Mouse (Mus musculus): Measurements from ENCODE around the gene Cox4i2. TPM values are rescaled to one million over a fixed set of nuclear protein-coding genes. Genes with fewer than 3 reads are reported as not detected.
A peak's percentile ranks its signal among the peaks of the same experiment; 100 is the strongest.

The Cox4i2 gene
- 11.0 and 13.1 TPM in 2 replicates for polyA plus RNA-seq (2014; fragmentation: Nextera tagmentation; extraction: Ambion mirVana)

- Histone ChIP-seq H3K27ac (ENCODE audit: low read depth) (no peak within 1 kb of the TSS), H3K9me3 (ENCODE audit: control insufficient read depth, low read length) (no peaks in the 10 kb centered on the region), H3K4me3 (ENCODE audit: low read depth, low read length) (peak within 1 kb of the TSS; percentile 17), H3K9ac (ENCODE audit: low read length) (peak within 1 kb of the TSS; percentile 37), H3K4me2 (ENCODE audit: low read length) (peak within 1 kb of the TSS; percentile 51), H3K4me1 (replicated peaks; ENCODE audit: control insufficient read depth, insufficient read depth, low read length) (peaks cover 3% of the 10 kb centered on the region; the same call in 1 of the 2 replicates), H3K36me3 (ENCODE audit: control insufficient read depth, insufficient read depth, low read length) (no peaks in the 10 kb centered on the region), H3K27me3 (replicated peaks; ENCODE audit: control insufficient read depth, insufficient read depth, low read length) (0 out of 2 replicates have a peak, but pooled peaks cover 3% of the 10 kb centered on the region)
- 7% methylated on average over 25 of the region's 30 CpGs for WGBS
- ATAC-seq (replicated peaks; ENCODE audit: low FRiP score, low TSS enrichment, low read depth) (0 out of 2 replicates have a peak, but pooled peaks have one; percentile 21), DNase-seq (ENCODE audit: low spot score) (peak; percentile 59)
These were observed at the start of gene Cox4i2 for GRCm38 (mm10) chr2:152753944-152754711. TSS of gene Cox4i2 (plus strand) at chr2:152754173.

GRCm38 (mm10) chr2:152704256-152704605 lies 49.7 kb upstream of the Cox4i2 start:
- ATAC-seq (replicated peaks; ENCODE audit: low FRiP score, low TSS enrichment, low read depth) (no peak), DNase-seq (ENCODE audit: low spot score) (no peak)
- Histone ChIP-seq H3K4me1 (replicated peaks; ENCODE audit: control insufficient read depth, insufficient read depth, low read length) (peaks cover 23% of the 10 kb centered on the region), H3K27me3 (replicated peaks; ENCODE audit: control insufficient read depth, insufficient read depth, low read length) (no peaks in the 10 kb centered on the region), H3K27ac (ENCODE audit: low read depth) (no peak overlapping the region), H3K4me3 (ENCODE audit: low read depth, low read length) (no peak overlapping the region), H3K36me3 (ENCODE audit: control insufficient read depth, insufficient read depth, low read length) (peaks cover 68% of the 10 kb centered on the region), H3K9me3 (ENCODE audit: control insufficient read depth, low read length) (no peaks in the 10 kb centered on the region), H3K4me2 (ENCODE audit: low read length) (no peak overlapping the region), H3K9ac (ENCODE audit: low read length) (no peak overlapping the region)
- 89% methylated on average over 5 of the region's 5 CpGs for WGBS

DNA sequence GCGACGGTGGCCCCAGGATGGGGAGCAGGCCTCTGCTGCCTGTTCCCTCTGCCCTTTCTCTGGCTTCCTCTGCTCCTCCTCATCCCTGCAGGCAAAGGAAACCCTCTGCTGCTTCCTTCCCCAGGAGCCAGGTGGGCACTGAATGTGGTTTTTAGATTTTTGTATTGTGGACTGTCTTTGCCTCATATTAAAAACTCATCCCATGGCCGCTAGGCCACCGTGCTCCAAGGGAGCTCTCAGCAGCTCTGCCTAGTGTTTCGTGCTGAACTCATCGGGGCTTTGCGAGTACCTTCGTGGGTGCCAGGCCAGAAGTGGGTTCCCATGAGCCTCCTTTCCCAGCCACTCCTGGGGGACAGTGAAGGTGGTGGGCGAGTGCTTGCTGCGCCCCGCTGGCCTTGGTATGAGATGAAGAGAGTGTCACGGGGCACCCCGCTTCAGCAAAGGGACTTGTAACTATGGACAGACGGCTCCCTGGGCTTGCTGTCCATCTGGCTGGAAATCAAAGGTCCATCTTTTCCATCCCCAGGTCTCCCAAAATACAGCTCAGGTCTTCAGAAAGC lies 49.1 kb upstream of the Cox4i2 start:
- 95% methylated on average over 14 of the region's 14 CpGs for WGBS
- no peak for ATAC-seq (replicated peaks; ENCODE audit: low FRiP score, low TSS enrichment, low read depth)
- Histone ChIP-seq H3K4me1 (replicated peaks; ENCODE audit: control insufficient read depth, insufficient read depth, low read length) (peaks cover 23% of the 10 kb centered on the region), H3K27me3 (replicated peaks; ENCODE audit: control insufficient read depth, insufficient read depth, low read length) (no peaks in the 10 kb centered on the region), H3K27ac (ENCODE audit: low read depth) (no peak overlapping the region), H3K36me3 (ENCODE audit: control insufficient read depth, insufficient read depth, low read length) (peaks cover 61% of the 10 kb centered on the region), H3K9me3 (ENCODE audit: control insufficient read depth, low read length) (no peaks in the 10 kb centered on the region), H3K9ac (ENCODE audit: low read length) (no peak overlapping the region), H3K4me2 (ENCODE audit: low read length) (no peak overlapping the region), H3K4me3 (ENCODE audit: low read depth, low read length) (no peak overlapping the region)
- DNase-seq (ENCODE audit: low spot score) = no peak

DNA sequence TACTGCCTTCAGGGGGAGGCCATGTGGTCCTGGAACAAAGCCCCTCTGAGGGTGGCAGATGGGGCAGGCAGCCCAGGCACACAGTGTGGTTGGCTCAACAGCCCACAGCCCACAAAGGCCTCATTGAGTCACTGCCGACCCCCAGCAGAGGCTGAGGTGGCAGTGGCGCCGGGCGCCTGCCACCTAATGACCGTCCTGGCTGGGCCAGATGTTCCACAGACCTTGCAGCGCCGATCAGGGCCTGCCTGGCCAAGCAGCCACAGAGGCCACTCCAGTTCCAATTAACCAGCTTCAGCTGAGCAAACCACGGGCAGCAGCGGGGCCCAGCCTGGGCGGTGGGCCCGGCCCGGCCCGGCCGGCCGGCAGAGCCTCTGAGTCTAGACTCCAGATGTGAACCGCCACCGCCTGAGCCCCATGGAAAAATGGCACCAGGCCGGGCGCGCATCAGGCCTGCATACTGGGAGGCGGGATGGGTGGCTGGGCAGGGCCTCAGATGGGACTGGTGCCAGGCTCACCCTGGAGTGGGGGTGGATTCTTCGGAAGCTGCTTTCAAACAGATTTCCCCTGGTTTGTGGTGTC lies 47.9 kb upstream of the Cox4i2 start:
- no peak for DNase-seq (ENCODE audit: low spot score)
- no peak for ATAC-seq (replicated peaks; ENCODE audit: low FRiP score, low TSS enrichment, low read depth)
- no peak overlapping the region for H3K4me2 ChIP-seq (ENCODE audit: low read length)
- H3K9me3 ChIP-seq (ENCODE audit: control insufficient read depth, low read length) = no peaks in the 10 kb centered on the region
- H3K36me3 ChIP-seq (ENCODE audit: control insufficient read depth, insufficient read depth, low read length) = peaks cover 49% of the 10 kb centered on the region
- H3K9ac ChIP-seq (ENCODE audit: low read length) = peak overlapping the region; percentile 20; the same call in 1 of the 2 replicates
- H3K4me3 ChIP-seq (ENCODE audit: low read depth, low read length) = no peak overlapping the region
- peaks cover 23% of the 10 kb centered on the region for H3K4me1 ChIP-seq (replicated peaks; ENCODE audit: control insufficient read depth, insufficient read depth, low read length)
- WGBS = 75% methylated on average over 22 of the region's 22 CpGs
- H3K27ac ChIP-seq (ENCODE audit: low read depth) = peak overlapping the region; percentile 69
- H3K27me3 ChIP-seq (replicated peaks; ENCODE audit: control insufficient read depth, insufficient read depth, low read length) = no peaks in the 10 kb centered on the region

GRCm38 (mm10) chr2:152707186-152707585 lies 46.8 kb upstream of the Cox4i2 start:
- no peak for DNase-seq (ENCODE audit: low spot score)
- H3K9ac ChIP-seq (ENCODE audit: low read length) = peak overlapping the region; percentile 44
- H3K9me3 ChIP-seq (ENCODE audit: control insufficient read depth, low read length) = no peaks in the 10 kb centered on the region
- 21% methylated on average over 7 of the region's 7 CpGs for WGBS
- peak overlapping the region; percentile 30 for H3K4me3 ChIP-seq (ENCODE audit: low read depth, low read length)
- peak overlapping the region; percentile 55 for H3K4me2 ChIP-seq (ENCODE audit: low read length)
- peaks cover 23% of the 10 kb centered on the region for H3K4me1 ChIP-seq (replicated peaks; ENCODE audit: control insufficient read depth, insufficient read depth, low read length)
- ATAC-seq (replicated peaks; ENCODE audit: low FRiP score, low TSS enrichment, low read depth) = no peak
- H3K27me3 ChIP-seq (replicated peaks; ENCODE audit: control insufficient read depth, insufficient read depth, low read length) = no peaks in the 10 kb centered on the region
- peaks cover 38% of the 10 kb centered on the region for H3K36me3 ChIP-seq (ENCODE audit: control insufficient read depth, insufficient read depth, low read length)
- peak overlapping the region; percentile 92 for H3K27ac ChIP-seq (ENCODE audit: low read depth)

DNA sequence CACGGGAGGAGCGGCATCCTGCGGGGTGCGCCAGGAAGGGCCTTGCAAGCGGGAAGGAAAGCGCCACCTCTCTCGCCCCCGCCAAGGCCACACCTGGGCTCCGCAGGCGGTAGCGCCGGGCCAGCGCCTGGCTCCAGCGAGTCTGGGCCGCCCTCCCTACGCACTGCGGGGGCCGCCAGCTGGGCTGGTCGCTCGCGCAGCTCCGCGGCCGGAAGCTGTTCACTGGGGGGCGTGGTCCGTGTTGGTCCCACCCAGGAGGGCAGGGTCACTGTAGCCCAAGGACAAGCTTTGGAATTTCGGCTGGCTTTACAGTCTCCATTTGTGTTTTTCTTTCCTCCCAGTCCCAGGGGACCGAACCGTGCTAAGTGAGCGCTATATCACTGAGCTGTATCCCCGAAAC lies 46.3 kb upstream of the Cox4i2 start:
- Histone ChIP-seq H3K9me3 (ENCODE audit: control insufficient read depth, low read length) (no peaks in the 10 kb centered on the region), H3K4me1 (replicated peaks; ENCODE audit: control insufficient read depth, insufficient read depth, low read length) (peaks cover 23% of the 10 kb centered on the region), H3K9ac (ENCODE audit: low read length) (peak overlapping the region; percentile 44), H3K27ac (ENCODE audit: low read depth) (peak overlapping the region; percentile 92), H3K4me3 (ENCODE audit: low read depth, low read length) (peak overlapping the region; percentile 30), H3K4me2 (ENCODE audit: low read length) (peak overlapping the region; percentile 55), H3K36me3 (ENCODE audit: control insufficient read depth, insufficient read depth, low read length) (peaks cover 34% of the 10 kb centered on the region), H3K27me3 (replicated peaks; ENCODE audit: control insufficient read depth, insufficient read depth, low read length) (no peaks in the 10 kb centered on the region)
- ATAC-seq (replicated peaks; ENCODE audit: low FRiP score, low TSS enrichment, low read depth) = peak; percentile 93
- peak; percentile 92 for DNase-seq (ENCODE audit: low spot score)
- 7% methylated on average over 28 of the region's 31 CpGs for WGBS

GRCm38 (mm10) chr2:152709066-152709465 lies 44.9 kb upstream of the Cox4i2 start:
- H3K27ac ChIP-seq (ENCODE audit: low read depth) = no peak overlapping the region
- DNase-seq (ENCODE audit: low spot score) = no peak
- no peak overlapping the region for H3K4me3 ChIP-seq (ENCODE audit: low read depth, low read length)
- ATAC-seq (replicated peaks; ENCODE audit: low FRiP score, low TSS enrichment, low read depth) = no peak
- H3K9ac ChIP-seq (ENCODE audit: low read length) = no peak overlapping the region
- 92% methylated on average over 5 of the region's 5 CpGs for whole genome bisulfite sequencing
- H3K4me1 ChIP-seq (replicated peaks; ENCODE audit: control insufficient read depth, insufficient read depth, low read length) = peaks cover 23% of the 10 kb centered on the region
- no peak overlapping the region for H3K4me2 ChIP-seq (ENCODE audit: low read length)
- peaks cover 20% of the 10 kb centered on the region for H3K36me3 ChIP-seq (ENCODE audit: control insufficient read depth, insufficient read depth, low read length)
- no peaks in the 10 kb centered on the region for H3K27me3 ChIP-seq (replicated peaks; ENCODE audit: control insufficient read depth, insufficient read depth, low read length)
- no peaks in the 10 kb centered on the region for H3K9me3 ChIP-seq (ENCODE audit: control insufficient read depth, low read length)

DNA sequence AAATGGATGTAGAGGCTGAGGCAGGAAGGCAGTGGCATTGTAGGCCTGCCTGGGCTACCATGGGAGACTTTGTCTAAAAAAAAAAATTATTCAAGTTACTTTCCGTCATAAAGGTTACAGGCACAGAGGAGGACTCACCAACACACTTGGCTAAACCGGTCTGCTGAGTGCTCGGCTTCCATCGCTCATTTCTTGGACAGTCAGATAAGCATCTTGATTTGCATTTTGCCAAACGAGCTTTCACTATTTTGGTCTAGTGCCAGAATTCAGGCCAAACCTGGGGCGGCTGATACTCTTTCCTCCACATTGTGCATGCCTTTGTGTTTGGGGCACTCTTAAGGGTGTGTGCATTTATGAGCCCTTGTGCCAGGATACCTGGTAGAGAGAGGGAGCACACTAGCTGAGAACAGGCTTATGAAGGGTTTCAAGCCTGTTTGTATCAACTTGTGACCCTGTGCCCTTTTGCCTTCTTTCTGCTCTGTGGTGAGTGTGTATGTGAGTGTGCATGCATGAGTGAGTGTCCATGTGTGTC lies 37.7 kb upstream of the Cox4i2 start:
- Histone ChIP-seq H3K9ac (ENCODE audit: low read length) (no peak overlapping the region), H3K4me3 (ENCODE audit: low read depth, low read length) (no peak overlapping the region), H3K9me3 (ENCODE audit: control insufficient read depth, low read length) (no peaks in the 10 kb centered on the region), H3K36me3 (ENCODE audit: control insufficient read depth, insufficient read depth, low read length) (no peaks in the 10 kb centered on the region), H3K27ac (ENCODE audit: low read depth) (no peak overlapping the region), H3K27me3 (replicated peaks; ENCODE audit: control insufficient read depth, insufficient read depth, low read length) (no peaks in the 10 kb centered on the region), H3K4me2 (ENCODE audit: low read length) (no peak overlapping the region), H3K4me1 (replicated peaks; ENCODE audit: control insufficient read depth, insufficient read depth, low read length) (0 out of 2 replicates have a peak, but pooled peaks cover 8% of the 10 kb centered on the region)
- DNase-seq (ENCODE audit: low spot score) = no peak
- WGBS = 72% methylated on average over 6 of the region's 6 CpGs
- ATAC-seq (replicated peaks; ENCODE audit: low FRiP score, low TSS enrichment, low read depth) = no peak

Data from intestine, embryonic 14.5 days (tissue).